In the genomic region with DNA sequence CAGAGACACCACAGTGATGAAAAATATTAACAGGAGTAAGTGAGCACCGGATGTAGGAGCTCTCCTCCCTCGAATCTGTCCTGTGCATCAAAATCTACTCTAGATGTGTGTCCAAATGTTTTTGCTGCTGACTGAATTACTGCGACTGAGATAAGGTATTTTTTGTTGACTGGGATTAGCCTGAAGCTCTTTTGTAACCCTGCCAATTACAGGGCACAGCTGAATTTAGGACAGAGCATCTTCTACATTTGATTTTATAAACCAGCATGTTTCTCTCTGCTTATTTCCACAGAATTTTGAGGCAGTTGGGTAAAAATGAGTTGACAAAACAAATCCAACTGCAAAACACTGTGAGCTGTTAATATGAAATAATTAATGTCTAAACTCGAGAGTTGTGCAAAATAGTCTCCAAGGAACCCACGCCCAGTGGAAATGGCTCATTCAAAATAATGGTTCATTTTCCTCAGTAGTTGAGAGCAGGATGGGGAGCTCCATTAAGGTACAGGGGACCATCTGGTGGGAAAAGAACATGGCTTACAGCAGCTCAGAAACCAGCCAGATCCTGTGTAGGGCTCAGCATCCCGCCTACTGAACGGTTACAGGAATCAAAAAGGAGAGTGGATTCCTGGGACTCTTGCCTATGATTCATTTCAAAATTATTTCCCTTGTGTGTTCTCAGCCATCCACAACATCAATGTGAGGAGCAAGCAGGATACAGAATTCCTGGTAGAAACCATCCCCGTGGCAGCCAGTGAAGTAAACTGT, we compare ENCODE assay signal across 18 mouse cellular contexts.
DNase-seq lines count a peak whose midpoint lies in the region; ATAC-seq lines count a peak whose summit lies in the region.
"Had no signal": no experiment of that assay in that cellular context is flagged by ENCODE, and none has a peak within 500 bp of the region (broad histone marks: within the 10 kb centered on the region; RNA-seq: fewer than 3 reads in every experiment).

No protein-coding gene starts in this region.

- H3K4me3 ChIP-seq in heart, embryonic 11.5 days (ENCODE audit: low read depth, low read length): no peak overlapping the region
- H3K4me3 ChIP-seq: erythroblast, embryonic 14.5 days; hindbrain, embryonic 15.5 days; limb, embryonic 13.5 days; midbrain, embryonic 15.5 days; neural tube, embryonic 12.5 days had no signal

- peak; percentile 19 to 21 for DNase-seq in heart, adult 18-20 months
- peak; percentile 10 for DNase-seq in right cerebral cortex, postnatal 25 days
- DNase-seq in right cerebral cortex, postnatal 14 days: no peak
- peak; percentile 59 to 66 for DNase-seq in layer of hippocampus, adult 8-10 months (ENCODE audit: low spot score in 2 of 2)
- DNase-seq in ovary, postnatal 10 days (ENCODE audit: low spot score): no peak
- no peak for DNase-seq in ovary, postnatal 14 days (ENCODE audit: low spot score)
- DNase-seq: cerebellum, adult 18-20 months; embryo, embryonic 11 days; kidney, adult 2 months; lung, adult 2 months; retina, postnatal 1 day had no signal

- ATAC-seq in heart, embryonic 11.5 days (replicated peaks; ENCODE audit: insufficient number of reproducible peaks, low FRiP score, low TSS enrichment): no peak
- ATAC-seq: midbrain, embryonic 15.5 days had no signal

- 77% methylated on average over 8 of the region's 8 CpGs for WGBS in heart, embryonic 11.5 days (ENCODE audit: insufficient replicate concordance)

- H3K27me3 ChIP-seq in heart, embryonic 11.5 days (ENCODE audit: control insufficient read depth, insufficient read depth, low read length): no peaks in the 10 kb centered on the region
- H3K27me3 ChIP-seq: hindbrain, embryonic 15.5 days; limb, embryonic 13.5 days; midbrain, embryonic 15.5 days; neural tube, embryonic 12.5 days had no signal

- no peaks in the 10 kb centered on the region for H3K36me3 ChIP-seq in heart, embryonic 11.5 days (ENCODE audit: control insufficient read depth, insufficient read depth, low read length)
- H3K36me3 ChIP-seq: hindbrain, embryonic 15.5 days; limb, embryonic 13.5 days; midbrain, embryonic 15.5 days; neural tube, embryonic 12.5 days had no signal

- no peaks in the 10 kb centered on the region for H3K9me3 ChIP-seq in heart, embryonic 11.5 days (replicated peaks; ENCODE audit: control insufficient read depth, low read length)
- H3K9me3 ChIP-seq: hindbrain, embryonic 15.5 days; limb, embryonic 13.5 days; midbrain, embryonic 15.5 days; neural tube, embryonic 12.5 days had no signal

- H3K4me1 ChIP-seq in heart, embryonic 11.5 days (ENCODE audit: control insufficient read depth, insufficient read depth, low read length): peaks cover 4% of the 10 kb centered on the region; the same call in 1 of the 2 replicates
- H3K4me1 ChIP-seq: hindbrain, embryonic 15.5 days; limb, embryonic 13.5 days; midbrain, embryonic 15.5 days; neural tube, embryonic 12.5 days had no signal

- no peak overlapping the region for H3K4me2 ChIP-seq in heart, embryonic 11.5 days
- H3K4me2 ChIP-seq: hindbrain, embryonic 15.5 days; limb, embryonic 13.5 days; midbrain, embryonic 15.5 days; neural tube, embryonic 12.5 days had no signal

- H3K9ac ChIP-seq in heart, embryonic 11.5 days (ENCODE audit: low read depth, low read length): no peak overlapping the region
- H3K9ac ChIP-seq: hindbrain, embryonic 15.5 days; limb, embryonic 13.5 days; midbrain, embryonic 15.5 days; neural tube, embryonic 12.5 days had no signal

- no peak overlapping the region for H3K27ac ChIP-seq in heart, embryonic 11.5 days (ENCODE audit: low read depth, low read length)
- H3K27ac ChIP-seq: hindbrain, embryonic 15.5 days; limb, embryonic 13.5 days; macrophage; midbrain, embryonic 15.5 days; neural tube, embryonic 12.5 days had no signal

Comparison
In these comparisons a context has a peak if more than half of its experiments do, and no peak if none do; other contexts are left out.
1. DNase-seq: peak in heart, adult 18-20 months (2 of 2), right cerebral cortex, postnatal 25 days (single experiment) and layer of hippocampus, adult 8-10 months (2 of 2); none in right cerebral cortex, postnatal 14 days (single experiment), ovary, postnatal 10 days (single experiment) and ovary, postnatal 14 days (single experiment).